Mouse (Mus musculus) hindbrain, embryonic 10.5 days (tissue): ENCODE data around the gene Ptpn11. TPM values are rescaled to one million over a fixed set of nuclear protein-coding genes. Genes with fewer than 3 reads are reported as not detected.
"Not testable (repeated sequence)": the region's sequence is repeated elsewhere in the genome, so short reads cannot be mapped to it uniquely, and the experiment has no call there.

ENCODE experiments used
- DNase-seq: peaks from one replicate; pipeline ENCODE4 v3.0.0-alpha.2; 2017; ENCODE audit warnings: low spot score
- H3K27ac ChIP-seq: fragments of 300-500 bp; sonication (generic); 2 replicates; pipeline ENCODE4 v1.5.1; 2016; ENCODE audit warnings: mild to moderate bottlenecking, moderate library complexity
- H3K27me3 ChIP-seq: fragments of 300-500 bp; sonication (generic); 2 replicates; pipeline ENCODE4 v1.6.1; 2016; ENCODE audit warnings: mild to moderate bottlenecking; ENCODE audit not compliant: poor library complexity, insufficient read depth, severe bottlenecking
- H3K36me3 ChIP-seq: fragments of 300-500 bp; sonication (generic); 2 replicates; pipeline ENCODE4 v1.6.1; 2016; ENCODE audit warnings: mild to moderate bottlenecking, moderate library complexity
- H3K4me1 ChIP-seq: fragments of 300-500 bp; sonication (generic); replicated peaks from 2 replicates; pipeline ENCODE4 v1.6.1; 2016; ENCODE audit warnings: mild to moderate bottlenecking
- H3K4me3 ChIP-seq: fragments of 300-500 bp; sonication (generic); 2 replicates; pipeline ENCODE4 v1.5.1; 2016; ENCODE audit warnings: mild to moderate bottlenecking, moderate library complexity
- H3K9me3 ChIP-seq: fragments of 300-500 bp; sonication (generic); 2 replicates; pipeline ENCODE4 v1.6.1; 2016; ENCODE audit warnings: mild to moderate bottlenecking, moderate library complexity
- WGBS: fragments of 180-500 bp; shearing (Covaris S2); methylation state at CpG from one replicate; pipeline ENCODE4 v1.1.7; 2016; 5-methylcytosine and 5-hydroxymethylcytosine counted together
- polyA plus RNA-seq: library from polyadenylated mRNA; unstranded; fragments of >200 nt; fragmentation: Nextera tagmentation; extraction: Ambion mirVana; gene quantifications from 2 replicates; pipeline ENCODE4 v1.2.1, GENCODE M21; 2016

Ptpn11 gene
- polyA plus RNA-seq, 1 experiment from 2014 or later = 20.4 TPM

- Histone ChIP-seq H3K4me3 (no peak overlapping the region), H3K27me3 (no peaks in the 10 kb centered on the region), H3K4me1 (peaks cover 27% of the 10 kb centered on the region), H3K36me3 (peaks cover 79% of the 10 kb centered on the region), H3K9me3 (peaks cover 3% of the 10 kb centered on the region; the same call in 1 of the 2 replicates), H3K27ac (no peak overlapping the region)
- 94% methylated on average over 9 of the region's 9 CpGs for WGBS
- no peak for DNase-seq
Observed at GRCm38 (mm10) chr5:121209755-121210600, 18.8 kb upstream of the Ptpn11 start.

- no peak overlapping the region for H3K27ac ChIP-seq
- H3K27me3 ChIP-seq = no peaks in the 10 kb centered on the region
- no peak overlapping the region for H3K4me3 ChIP-seq
- peaks cover 27% of the 10 kb centered on the region for H3K4me1 ChIP-seq
- whole genome bisulfite sequencing = 88% methylated on average over 3 of the region's 3 CpGs
- peaks cover 67% of the 10 kb centered on the region for H3K36me3 ChIP-seq
- peaks cover under 1% of the 10 kb centered on the region; the same call in 1 of the 2 replicates for H3K9me3 ChIP-seq
- DNase-seq = no peak
Observed at GRCm38 (mm10) chr5:121206984-121207383, 15.8 kb upstream of the Ptpn11 start.

- H3K4me3 ChIP-seq = peak overlapping the region; percentile 96; the same call in 1 of the 2 replicates
- 80% methylated on average over 9 of the region's 9 CpGs for WGBS
Observed at GRCm38 (mm10) chr5:121206540-121206939, 15.3 kb upstream of the Ptpn11 start.

GRCm38 (mm10) chr5:121205537-121206130 lies 14.4 kb upstream of the Ptpn11 start:
- H3K4me3 ChIP-seq = peak overlapping the region; percentile 96
- H3K27me3 ChIP-seq, DNase-seq, H3K9me3 ChIP-seq: not testable (repeated sequence)
- H3K27ac ChIP-seq = peak overlapping the region; percentile 45; the same call in 1 of the 2 replicates
- H3K4me1 ChIP-seq = peaks cover 27% of the 10 kb centered on the region
- H3K36me3 ChIP-seq = peaks cover 53% of the 10 kb centered on the region
- 79% methylated on average over 9 of the region's 10 CpGs for WGBS

More at GRCm38 (mm10) chr5:121206540-121206939, 15.3 kb upstream of the Ptpn11 start:
- H3K36me3 ChIP-seq = peaks cover 62% of the 10 kb centered on the region
- DNase-seq = no peak
- peaks cover 27% of the 10 kb centered on the region for H3K4me1 ChIP-seq
- H3K27ac ChIP-seq = no peak overlapping the region
- no peaks in the 10 kb centered on the region for H3K9me3 ChIP-seq
- no peaks in the 10 kb centered on the region for H3K27me3 ChIP-seq

GRCm38 (mm10) chr5:121204132-121205089 lies 13.2 kb upstream of the Ptpn11 start, which contains the start of gene Rpl6:
Rpl6 (plus strand) TSS chr5:121204481.
- peak within 1 kb of the TSS; percentile 96 for H3K4me3 ChIP-seq
- 2% methylated on average over 52 of the region's 52 CpGs for WGBS
- H3K27me3 ChIP-seq = no peaks in the 10 kb centered on the region
- peak within 1 kb of the TSS; percentile 96 for H3K27ac ChIP-seq
- peaks cover 41% of the 10 kb centered on the region for H3K36me3 ChIP-seq
- H3K9me3 ChIP-seq = no peaks in the 10 kb centered on the region
- DNase-seq = peak; percentile 85
- H3K4me1 ChIP-seq = peaks cover 27% of the 10 kb centered on the region

GRCm38 (mm10) chr5:121202467-121202866 lies 11.3 kb upstream of the Ptpn11 start:
- Histone ChIP-seq H3K4me1 (peaks cover 21% of the 10 kb centered on the region), H3K27ac (no peak overlapping the region), H3K27me3 (no peaks in the 10 kb centered on the region), H3K36me3 (peaks cover 21% of the 10 kb centered on the region), H3K9me3 (no peaks in the 10 kb centered on the region), H3K4me3 (no peak overlapping the region)
- WGBS = 71% methylated on average over 1 of the region's 1 CpGs
- no peak for DNase-seq

- DNase-seq = no peak
- no peak overlapping the region for H3K27ac ChIP-seq
- H3K4me3 ChIP-seq = no peak overlapping the region
- no peaks in the 10 kb centered on the region for H3K9me3 ChIP-seq
- peaks cover 15% of the 10 kb centered on the region for H3K4me1 ChIP-seq
- H3K36me3 ChIP-seq = peaks cover 14% of the 10 kb centered on the region
- peaks cover 4% of the 10 kb centered on the region for H3K27me3 ChIP-seq
- WGBS = 52% methylated on average over 3 of the region's 3 CpGs
Observed at GRCm38 (mm10) chr5:121201739-121202138, 10.5 kb upstream of the Ptpn11 start.

- Histone ChIP-seq H3K27ac (no peak overlapping the region), H3K9me3 (no peaks in the 10 kb centered on the region), H3K4me3 (no peak overlapping the region), H3K36me3 (no peaks in the 10 kb centered on the region), H3K4me1 (no peaks in the 10 kb centered on the region), H3K27me3 (peaks cover 11% of the 10 kb centered on the region)
- 89% methylated on average over 5 of the region's 5 CpGs for WGBS
- DNase-seq = no peak
Observed at GRCm38 (mm10) chr5:121198376-121198775, 7.2 kb upstream of the Ptpn11 start.

- WGBS = 87% methylated on average over 2 of the region's 2 CpGs
- H3K4me1 ChIP-seq = no peaks in the 10 kb centered on the region
- no peak overlapping the region for H3K27ac ChIP-seq
- no peaks in the 10 kb centered on the region for H3K9me3 ChIP-seq
- peaks cover 11% of the 10 kb centered on the region for H3K27me3 ChIP-seq
- no peak overlapping the region for H3K4me3 ChIP-seq
- H3K36me3 ChIP-seq = no peaks in the 10 kb centered on the region
- no peak for DNase-seq
Observed at GRCm38 (mm10) chr5:121197337-121197736, 6.1 kb upstream of the Ptpn11 start.

GRCm38 (mm10) chr5:121196764-121197163 lies 5.6 kb upstream of the Ptpn11 start:
- H3K4me1 ChIP-seq = no peaks in the 10 kb centered on the region; the same call in 1 of the 2 replicates
- WGBS = 54% methylated on average over 5 of the region's 5 CpGs

GRCm38 (mm10) chr5:121194173-121194572 lies 3.0 kb upstream of the Ptpn11 start:
- H3K27me3 ChIP-seq = peaks cover 11% of the 10 kb centered on the region
- H3K9me3 ChIP-seq = no peaks in the 10 kb centered on the region
- no peaks in the 10 kb centered on the region; the same call in 1 of the 2 replicates for H3K36me3 ChIP-seq
- no peak for DNase-seq
- WGBS = 39% methylated on average over 1 of the region's 1 CpGs
- H3K27ac ChIP-seq = no peak overlapping the region
- H3K4me3 ChIP-seq = no peak overlapping the region
- peaks cover 9% of the 10 kb centered on the region for H3K4me1 ChIP-seq

More at GRCm38 (mm10) chr5:121196764-121197163, 5.6 kb upstream of the Ptpn11 start:
- no peak overlapping the region for H3K4me3 ChIP-seq
- H3K9me3 ChIP-seq = no peaks in the 10 kb centered on the region
- H3K27me3 ChIP-seq = peaks cover 11% of the 10 kb centered on the region
- H3K36me3 ChIP-seq = no peaks in the 10 kb centered on the region
- no peak overlapping the region for H3K27ac ChIP-seq
- no peak for DNase-seq

GRCm38 (mm10) chr5:121191584-121191906 lies 348 bp upstream of the Ptpn11 start:
- H3K9me3 ChIP-seq = no peaks in the 10 kb centered on the region
- WGBS = 9% methylated on average over 17 of the region's 17 CpGs
- H3K27ac ChIP-seq = peak overlapping the region; percentile 96
- DNase-seq = no peak
- H3K4me3 ChIP-seq = peak overlapping the region; percentile 94
- peaks cover 4% of the 10 kb centered on the region; the same call in 1 of the 2 replicates for H3K27me3 ChIP-seq
- peaks cover 33% of the 10 kb centered on the region for H3K4me1 ChIP-seq
- peaks cover 5% of the 10 kb centered on the region; the same call in 1 of the 2 replicates for H3K36me3 ChIP-seq
